Mouse (Mus musculus) MEL (cell line): ENCODE data around the gene Arl14ep. TPM values are rescaled to one million over a fixed set of nuclear protein-coding genes. Genes with fewer than 3 reads are reported as not detected.
"Not testable (repeated sequence)": the region's sequence is repeated elsewhere in the genome, so short reads cannot be mapped to it uniquely, and the experiment has no call there.

Experiments
- DNase-seq: peaks from one replicate; pipeline ENCODE4 v3.0.0; 2011; ENCODE audit warnings: low read depth, low spot score
- H3K27ac ChIP-seq: 2 replicates; pipeline ENCODE4 v1.5.1; 2012; ENCODE audit warnings: low read depth, mild to moderate bottlenecking, control low read depth, low read length, moderate library complexity; ENCODE audit not compliant: control insufficient read depth
- H3K27me3 ChIP-seq, 2 experiments: fragments of 150-350 bp in 1 of 2; sonication (generic) in 1 of 2; 2 replicates each; pipeline ENCODE4 v1.6.1; 2012; ENCODE audit warnings: low read length in 2 of 2, mild to moderate bottlenecking in 2 of 2, improper control_type of control experiment in 1 of 2, moderate library complexity in 1 of 2; ENCODE audit not compliant: insufficient read depth in 2 of 2, control insufficient read depth in 1 of 2
- H3K36me3 ChIP-seq, 2 experiments: 2 replicates each; pipeline ENCODE4 v1.6.1; 2012 to 2014; ENCODE audit warnings: low read length in 2 of 2, improper control_type of control experiment in 1 of 2, inconsistent platforms in 1 of 2, mild to moderate bottlenecking in 1 of 2; ENCODE audit not compliant: insufficient read depth in 2 of 2, control insufficient read depth in 1 of 2
- H3K4me1 ChIP-seq, 2 experiments: fragments of 150-350 bp in 1 of 2; sonication (generic) in 1 of 2; 2 replicates each; pipeline ENCODE4 v1.6.1; 2012; ENCODE audit warnings: low read length in 2 of 2, improper control_type of control experiment in 1 of 2, mild to moderate bottlenecking in 1 of 2; ENCODE audit not compliant: insufficient read depth in 2 of 2, control insufficient read depth in 1 of 2
- H3K4me3 ChIP-seq, 2 experiments: fragments of 150-350 bp in 1 of 2; sonication (generic) in 1 of 2; 2 replicates each; pipeline ENCODE4 v1.5.1; 2012; ENCODE audit warnings: low read depth in 2 of 2, low read length in 2 of 2, mild to moderate bottlenecking in 2 of 2, moderate library complexity in 2 of 2, control low read depth in 1 of 2, improper control_type of control experiment in 1 of 2; ENCODE audit not compliant: control insufficient read depth in 1 of 2, insufficient read depth in 1 of 2
- H3K79me2 ChIP-seq: 2 replicates; pipeline ENCODE4 v1.6.1; 2012; ENCODE audit warnings: mild to moderate bottlenecking, low read length, moderate library complexity; ENCODE audit not compliant: control insufficient read depth, poor library complexity, insufficient read depth
- H3K9ac ChIP-seq: 2 replicates; pipeline ENCODE4 v1.6.1; 2012; ENCODE audit warnings: low read depth, mild to moderate bottlenecking, control low read depth, low read length, moderate library complexity; ENCODE audit not compliant: control insufficient read depth, poor library complexity, severe bottlenecking
- H3K9me3 ChIP-seq: fragments of 150-350 bp; sonication (generic); replicated peaks from 2 replicates; pipeline ENCODE4 v1.6.1; 2012; ENCODE audit warnings: mild to moderate bottlenecking, low read length, improper control_type of control experiment, moderate library complexity; ENCODE audit not compliant: insufficient read depth
- BHLHE40 ChIP-seq: IDR thresholded peaks from 2 replicates; pipeline ENCODE4 v1.6.1; 2012; ENCODE audit warnings: low read depth, mild to moderate bottlenecking, inconsistent platforms, low read length, improper control_type of control experiment, borderline replicate concordance
- CHD1 ChIP-seq: IDR thresholded peaks from 2 replicates; pipeline ENCODE4 v1.6.1; 2012; ENCODE audit warnings: low read depth, mild to moderate bottlenecking, inconsistent platforms, low read length, improper control_type of control experiment
- CTCF ChIP-seq, 3 experiments: IDR thresholded peaks in 2 of 3; conservative IDR thresholded peaks in 1 of 3; 2 replicates each; pipeline ENCODE4 v1.5.1; 2011 to 2012; ENCODE audit warnings: low read length in 3 of 3, low read depth in 2 of 3, mild to moderate bottlenecking in 2 of 3, improper control_type of control experiment in 1 of 3, inconsistent platforms in 1 of 3, mixed read lengths in 1 of 3, moderate library complexity in 1 of 3; ENCODE audit not compliant: control insufficient read depth in 1 of 3, insufficient read depth in 1 of 3, poor library complexity in 1 of 3, severe bottlenecking in 1 of 3
- ELF1 ChIP-seq: IDR thresholded peaks from 2 replicates; pipeline ENCODE4 v1.6.1; 2014; ENCODE audit warnings: low read depth, mild to moderate bottlenecking, inconsistent platforms, low read length, improper control_type of control experiment, moderate library complexity
- GABPA ChIP-seq: IDR thresholded peaks from 2 replicates; pipeline ENCODE4 v1.6.1; 2012; ENCODE audit warnings: low read depth, mild to moderate bottlenecking, inconsistent platforms, low read length, improper control_type of control experiment, moderate library complexity
- GATA1 ChIP-seq: IDR thresholded peaks from 2 replicates; pipeline ENCODE4 v1.6.1; 2011; ENCODE audit warnings: low read depth, low read length, improper control_type of control experiment
- JUND ChIP-seq: IDR thresholded peaks from 2 replicates; pipeline ENCODE4 v1.6.1; 2011; ENCODE audit warnings: low read depth, mild to moderate bottlenecking, improper control_type of control experiment, low read length
- KAT2A ChIP-seq: conservative IDR thresholded peaks from 2 replicates; pipeline ENCODE4 v1.6.1; 2012; ENCODE audit warnings: low read depth, low read length, improper control_type of control experiment, inconsistent platforms
- MAZ ChIP-seq: IDR thresholded peaks from 2 replicates; pipeline ENCODE4 v1.6.1; 2012; ENCODE audit warnings: low read depth, mild to moderate bottlenecking, inconsistent platforms, low read length, improper control_type of control experiment
- MEF2A ChIP-seq: IDR thresholded peaks from 2 replicates; pipeline ENCODE4 v1.6.1; 2014; ENCODE audit warnings: low read depth, mild to moderate bottlenecking, inconsistent platforms, low read length, improper control_type of control experiment; ENCODE audit not compliant: poor library complexity, insufficient replicate concordance, severe bottlenecking; ENCODE audit errors: extremely low read depth
- MYC ChIP-seq: IDR thresholded peaks from 2 replicates; pipeline ENCODE4 v1.6.1; 2011; ENCODE audit warnings: low read depth, mild to moderate bottlenecking, low read length, improper control_type of control experiment, moderate library complexity
- NELFE ChIP-seq: IDR thresholded peaks from 2 replicates; pipeline ENCODE4 v1.6.1; 2011; ENCODE audit warnings: low read depth, low read length, improper control_type of control experiment
- POLR2A ChIP-seq, 2 experiments: IDR thresholded peaks; 2 replicates each; pipeline ENCODE4 v1.6.1; 2011 to 2012; ENCODE audit warnings: low read length in 2 of 2, mild to moderate bottlenecking in 2 of 2, control low read depth in 1 of 2, improper control_type of control experiment in 1 of 2, low read depth in 1 of 2, moderate library complexity in 1 of 2; ENCODE audit not compliant: control insufficient read depth in 1 of 2, insufficient read depth in 1 of 2, poor library complexity in 1 of 2
- POLR2AphosphoS2 ChIP-seq: IDR thresholded peaks from 2 replicates; pipeline ENCODE4 v1.6.1; 2011; ENCODE audit warnings: low read length, improper control_type of control experiment
- RAD21 ChIP-seq: IDR thresholded peaks from 2 replicates; pipeline ENCODE4 v1.6.1; 2011; ENCODE audit warnings: mild to moderate bottlenecking, low read depth, low read length, improper control_type of control experiment
- RCOR1 ChIP-seq: IDR thresholded peaks from 2 replicates; pipeline ENCODE4 v1.6.1; 2012; ENCODE audit warnings: low read depth, mild to moderate bottlenecking, inconsistent platforms, low read length, improper control_type of control experiment
- SMC3 ChIP-seq: IDR thresholded peaks from 2 replicates; pipeline ENCODE4 v1.6.1; 2011; ENCODE audit warnings: low read depth, low read length, improper control_type of control experiment
- TAL1 ChIP-seq: IDR thresholded peaks from 2 replicates; pipeline ENCODE4 v1.6.1; 2012; ENCODE audit warnings: mild to moderate bottlenecking, inconsistent platforms, low read length, moderate library complexity, mixed read lengths
- TBP ChIP-seq: IDR thresholded peaks from 2 replicates; pipeline ENCODE4 v1.8.0; 2011; ENCODE audit warnings: low read depth, low read length, improper control_type of control experiment
- UBTF ChIP-seq: IDR thresholded peaks from 2 replicates; pipeline ENCODE4 v1.6.1; 2012; ENCODE audit warnings: low read depth, mild to moderate bottlenecking, inconsistent platforms, low read length, improper control_type of control experiment, moderate library complexity, borderline replicate concordance; ENCODE audit not compliant: insufficient read depth
- USF1 ChIP-seq: IDR thresholded peaks from 2 replicates; pipeline ENCODE4 v1.6.1; 2014; ENCODE audit warnings: low read depth, mild to moderate bottlenecking, inconsistent platforms, low read length, improper control_type of control experiment, moderate library complexity
- USF2 ChIP-seq, 2 experiments: IDR thresholded peaks; 2 replicates each; pipeline ENCODE4 v1.6.1; 2011 to 2012; ENCODE audit warnings: improper control_type of control experiment in 2 of 2, low read length in 2 of 2, borderline replicate concordance in 1 of 2, inconsistent platforms in 1 of 2, low read depth in 1 of 2, mild to moderate bottlenecking in 1 of 2; ENCODE audit not compliant: insufficient read depth in 1 of 2
- ZKSCAN1 ChIP-seq: IDR thresholded peaks from 2 replicates; pipeline ENCODE4 v1.6.1; 2012; ENCODE audit warnings: low read depth, mild to moderate bottlenecking, inconsistent platforms, low read length, improper control_type of control experiment, moderate library complexity
- ZNF384 ChIP-seq: IDR thresholded peaks from 2 replicates; pipeline ENCODE4 v1.6.1; 2012; ENCODE audit warnings: low read depth, mild to moderate bottlenecking, inconsistent platforms, low read length, improper control_type of control experiment
- polyA plus RNA-seq, 2 experiments: library from polyadenylated mRNA; stranded (reverse) in 1 of 2; unstranded in 1 of 2; fragments of >175 nt in 1 of 2; fragments of >200 nt in 1 of 2; gene quantifications; 2 replicates each; pipeline versions ENCODE4 v1.2.1 to v1.2.4; 2012; ENCODE audit warnings: low replicate concordance in 2 of 2, low read depth in 1 of 2; ENCODE audit not compliant: insufficient read length in 2 of 2, insufficient read depth in 1 of 2, missing spikeins in 1 of 2
- total RNA-seq: library from RNA; depleted of rRNA; stranded (reverse); fragments of 300-350 nt; gene quantifications from 2 replicates; pipeline ENCODE4 v1.2.3, GENCODE M21; 2012

The Arl14ep gene
- total and polyA plus RNA-seq, 3 experiments, result 26.2 to 105 (median 33.1) TPM

DNA sequence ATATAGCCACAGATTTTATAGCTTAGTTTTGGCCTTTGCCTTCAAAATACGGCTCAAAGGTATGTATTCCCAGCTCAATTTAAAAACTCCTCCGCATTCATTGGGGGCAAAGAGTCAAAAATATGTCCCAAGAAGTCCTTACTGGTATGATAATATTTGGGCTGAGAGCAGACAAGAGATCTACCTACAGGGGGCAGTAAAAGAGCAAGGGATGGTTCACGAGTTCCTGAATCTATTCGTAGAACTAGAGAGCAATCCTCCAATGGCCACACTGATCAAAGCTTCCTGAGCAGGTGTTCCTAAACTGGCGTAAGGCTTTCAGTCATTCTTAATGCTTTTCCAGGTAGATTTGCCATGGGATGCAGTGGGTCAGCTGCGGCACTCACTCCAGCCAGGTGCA lies 35.9 kb upstream of the Arl14ep start:
- no peak overlapping the region for H3K9ac ChIP-seq
- H3K4me1 ChIP-seq, result no peaks in the 10 kb centered on the region
- DNase-seq, result peak; percentile 14
- H3K27me3 ChIP-seq, result peaks cover 0 to 2% of the 10 kb centered on the region in 2 experiments; a peak in 1 of 4 replicates
- no peaks in the 10 kb centered on the region for H3K79me2 ChIP-seq
- H3K9me3 ChIP-seq, result no peaks in the 10 kb centered on the region
- H3K4me3 ChIP-seq, result no peak overlapping the region
- no peak overlapping the region for H3K27ac ChIP-seq
- H3K36me3 ChIP-seq, result no peaks in the 10 kb centered on the region
- TF ChIP-seq KAT2A (no peak), GATA1 (no peak), ZNF384 (no peak), CTCF (IDR thresholded peaks at IDR 0.05 in 2 of 3, conservative IDR thresholded peaks at IDR 0.05 in 1 of 3; ENCODE audit: control insufficient read depth in 1 of 3, insufficient read depth in 1 of 3, low read depth in 2 of 3, low read length in 3 of 3, poor library complexity in 1 of 3, severe bottlenecking in 1 of 3) (peak in 2 of 3 experiments; percentile 20 to 31; a peak in 3 of 6 replicates), SMC3 (peak; percentile 45), ELF1 (no peak), RAD21 (peak; percentile 37)

DNA sequence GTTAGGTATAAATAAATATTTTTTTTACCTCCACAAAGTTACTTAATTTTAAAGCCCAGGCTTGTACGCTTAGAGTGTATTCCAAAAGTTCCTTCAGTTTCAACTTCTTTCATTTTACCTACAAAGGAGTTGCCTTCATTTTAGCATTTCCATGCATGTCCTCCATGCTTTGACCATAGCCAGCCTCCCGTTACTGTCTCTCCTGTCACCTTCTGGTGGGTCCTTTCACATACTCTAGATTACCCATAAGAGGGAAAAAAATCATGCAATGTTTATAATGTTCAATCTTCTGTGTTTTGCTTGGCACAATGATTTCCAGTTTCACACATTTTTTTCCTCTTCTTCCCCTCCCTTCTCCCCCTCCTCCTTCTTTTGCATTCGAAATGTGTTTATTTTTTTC lies 32.2 kb upstream of the Arl14ep start:
- TF ChIP-seq TAL1 (no peak), JUND (no peak), USF2 (IDR thresholded peaks at IDR 0.05; ENCODE audit: borderline replicate concordance in 1 of 2, insufficient read depth in 1 of 2, low read depth in 1 of 2, low read length in 2 of 2) (no peak), NELFE (no peak), POLR2AphosphoS2 (no peak), BHLHE40 (no peak), ZKSCAN1 (no peak), USF1 (no peak), CHD1 (no peak), POLR2A (IDR thresholded peaks at IDR 0.05; ENCODE audit: control insufficient read depth in 1 of 2, insufficient read depth in 1 of 2, low read depth in 1 of 2, low read length in 2 of 2, poor library complexity in 1 of 2) (no peak), MEF2A (no peak), TBP (no peak), UBTF (no peak), CTCF (IDR thresholded peaks at IDR 0.05 in 2 of 3, conservative IDR thresholded peaks at IDR 0.05 in 1 of 3; ENCODE audit: control insufficient read depth in 1 of 3, insufficient read depth in 1 of 3, low read depth in 2 of 3, low read length in 3 of 3, poor library complexity in 1 of 3, severe bottlenecking in 1 of 3) (no peak), ZNF384 (no peak), MYC (no peak), RCOR1 (no peak), GABPA (no peak), MAZ (no peak), GATA1 (no peak)
- TF ChIP-seq, all 39 proteins: peak for 0
- Histone ChIP-seq H3K9ac (no peak overlapping the region), H3K27me3 (peaks cover 1 to 3% of the 10 kb centered on the region in 2 experiments; a peak in 2 of 4 replicates), H3K79me2 (no peaks in the 10 kb centered on the region), H3K27ac (no peak overlapping the region), H3K36me3 (no peaks in the 10 kb centered on the region), H3K4me1 (no peaks in the 10 kb centered on the region), H3K9me3 (no peaks in the 10 kb centered on the region), H3K4me3 (no peak overlapping the region)
- DNase-seq, result no peak

DNA sequence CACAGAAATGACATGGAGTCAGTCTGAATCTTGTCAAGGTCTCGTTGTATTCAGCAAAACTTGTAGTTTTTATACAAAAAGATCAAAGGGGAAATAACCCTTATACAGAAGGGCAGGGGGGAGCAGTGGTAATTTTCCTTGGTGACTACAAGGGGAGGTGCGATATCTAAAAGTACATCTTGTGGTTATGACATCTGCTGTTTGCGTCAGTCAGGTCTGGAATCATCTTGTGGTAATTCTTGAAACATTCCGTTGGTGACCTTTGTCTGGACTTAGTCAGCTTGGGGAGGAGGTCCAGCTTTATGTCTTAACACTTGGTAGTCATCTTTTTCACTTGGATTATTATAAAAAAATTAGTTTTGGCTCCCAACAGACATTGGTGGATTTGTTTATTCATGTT lies 31.7 kb upstream of the Arl14ep start:
- H3K36me3 ChIP-seq, H3K4me1 ChIP-seq, H3K27ac ChIP-seq, H3K4me3 ChIP-seq, H3K79me2 ChIP-seq, H3K9me3 ChIP-seq, H3K9ac ChIP-seq, H3K27me3 ChIP-seq, DNase-seq: not testable (repeated sequence)
